30 mouse cellular contexts compared by ENCODE assay signal in genomic region chr9:116259569-116259968, GRCm38 (mm10).
DNase-seq lines count a peak whose midpoint lies in the region; ATAC-seq and TF ChIP-seq lines count a peak whose summit lies in the region.
"Had no signal": no experiment of that assay in that cellular context is flagged by ENCODE, and none has a peak within 500 bp of the region (broad histone marks: within the 10 kb centered on the region; RNA-seq: fewer than 3 reads in every experiment).

No protein-coding gene starts in this region.

- no peak overlapping the region for H3K4me3 ChIP-seq in intestine, embryonic 15.5 days (replicated peaks)
- no peak overlapping the region for H3K4me3 ChIP-seq in intestine, embryonic 16.5 days (ENCODE audit: low read length)
- H3K4me3 ChIP-seq in stomach, embryonic 16.5 days (replicated peaks; ENCODE audit: low read length) = no peak overlapping the region
- no peak overlapping the region for H3K4me3 ChIP-seq in forebrain, postnatal 0 days (ENCODE audit: low read depth, low read length)
- H3K4me3 ChIP-seq: embryonic facial prominence, embryonic 12.5 days; embryonic facial prominence, embryonic 15.5 days; forebrain, embryonic 12.5 days; forebrain, embryonic 15.5 days; heart, embryonic 12.5 days; heart, embryonic 15.5 days had no signal

- H3K27me3 ChIP-seq in intestine, embryonic 15.5 days (replicated peaks) = no peaks in the 10 kb centered on the region
- no peaks in the 10 kb centered on the region for H3K27me3 ChIP-seq in intestine, embryonic 16.5 days (replicated peaks; ENCODE audit: control insufficient read depth, insufficient read depth, low read length)
- H3K27me3 ChIP-seq in stomach, embryonic 16.5 days (ENCODE audit: control insufficient read depth, insufficient read depth, low read length) = no peaks in the 10 kb centered on the region
- no peaks in the 10 kb centered on the region for H3K27me3 ChIP-seq in forebrain, postnatal 0 days (ENCODE audit: insufficient read depth, low read length)
- H3K27me3 ChIP-seq: CH12.LX; embryonic facial prominence, embryonic 12.5 days; embryonic facial prominence, embryonic 15.5 days; forebrain, embryonic 12.5 days; forebrain, embryonic 15.5 days; heart, embryonic 12.5 days; heart, embryonic 15.5 days had no signal

- WGBS in intestine, embryonic 15.5 days = 32% methylated on average over 10 of the region's 10 CpGs
- 38% methylated on average over 10 of the region's 10 CpGs for WGBS in intestine, embryonic 16.5 days
- 35% methylated on average over 10 of the region's 10 CpGs for WGBS in stomach, embryonic 16.5 days
- WGBS in forebrain, postnatal 0 days = 68% methylated on average over 10 of the region's 10 CpGs

- TF ChIP-seq CTCF in forebrain, postnatal 0 days (IDR thresholded peaks at IDR 0.05; ENCODE audit: low read depth) = no peak

- peak; percentile 23 for DNase-seq in gonadal fat pad, adult 2 months (ENCODE audit: low read depth)
- DNase-seq in urinary bladder, adult 18-20 months (ENCODE audit: low spot score in 2 of 2) = no peak
- DNase-seq in thymus, postnatal 4 days = no peak
- DNase-seq in forebrain, postnatal 0 days = no peak
- DNase-seq: adrenal gland, adult 8-10 months; adrenal gland, postnatal 25 days; B cell, adult 2 months; cerebellum, adult 18-20 months; cerebellum, adult 9-10 months; cerebellum, postnatal 14 days; gastrocnemius, postnatal 10 days; gastrocnemius, postnatal 36 days; heart, adult 11 months; heart, postnatal 10 days; heart, postnatal 4 days had no signal

- 0 out of 2 replicates have a peak overlapping the region, but pooled peaks have one; percentile 60 for H3K27ac ChIP-seq in intestine, embryonic 15.5 days
- no peak overlapping the region for H3K27ac ChIP-seq in intestine, embryonic 16.5 days (ENCODE audit: low read length)
- peak overlapping the region; percentile 44 for H3K27ac ChIP-seq in stomach, embryonic 16.5 days (ENCODE audit: low read length)
- H3K27ac ChIP-seq in forebrain, postnatal 0 days (ENCODE audit: low read depth, low read length) = no peak overlapping the region
- H3K27ac ChIP-seq: embryonic facial prominence, embryonic 12.5 days; embryonic facial prominence, embryonic 15.5 days; forebrain, embryonic 12.5 days; forebrain, embryonic 15.5 days; heart, embryonic 15.5 days; hindbrain, embryonic 14.5 days; hindbrain, postnatal 0 days had no signal

- no peaks in the 10 kb centered on the region for H3K9me3 ChIP-seq in intestine, embryonic 15.5 days
- peaks cover 3% of the 10 kb centered on the region; the same call in 1 of the 2 replicates for H3K9me3 ChIP-seq in intestine, embryonic 16.5 days (ENCODE audit: control insufficient read depth, low read length)
- no peaks in the 10 kb centered on the region for H3K9me3 ChIP-seq in stomach, embryonic 16.5 days (replicated peaks; ENCODE audit: control insufficient read depth, low read length)
- H3K9me3 ChIP-seq in forebrain, postnatal 0 days (ENCODE audit: low read length) = 0 out of 2 replicates have a peak, but pooled peaks cover 5% of the 10 kb centered on the region
- H3K9me3 ChIP-seq: embryonic facial prominence, embryonic 12.5 days; embryonic facial prominence, embryonic 15.5 days; forebrain, embryonic 12.5 days; forebrain, embryonic 15.5 days; heart, embryonic 15.5 days had no signal

- no peaks in the 10 kb centered on the region for H3K36me3 ChIP-seq in intestine, embryonic 15.5 days
- no peaks in the 10 kb centered on the region for H3K36me3 ChIP-seq in intestine, embryonic 16.5 days (ENCODE audit: control insufficient read depth, insufficient read depth, low read length)
- H3K36me3 ChIP-seq in stomach, embryonic 16.5 days (ENCODE audit: control insufficient read depth, insufficient read depth, low read length) = no peaks in the 10 kb centered on the region
- no peaks in the 10 kb centered on the region for H3K36me3 ChIP-seq in forebrain, postnatal 0 days (ENCODE audit: insufficient read depth)
- H3K36me3 ChIP-seq: embryonic facial prominence, embryonic 12.5 days; embryonic facial prominence, embryonic 15.5 days; forebrain, embryonic 12.5 days; forebrain, embryonic 15.5 days; G1E; heart, embryonic 12.5 days; heart, embryonic 15.5 days had no signal

- H3K9ac ChIP-seq in intestine, embryonic 15.5 days = no peak overlapping the region
- H3K9ac ChIP-seq in intestine, embryonic 16.5 days (ENCODE audit: low read depth, low read length) = no peak overlapping the region
- H3K9ac ChIP-seq in stomach, embryonic 16.5 days (ENCODE audit: low read length) = no peak overlapping the region
- H3K9ac ChIP-seq in forebrain, postnatal 0 days = no peak overlapping the region
- H3K9ac ChIP-seq: embryonic facial prominence, embryonic 12.5 days; embryonic facial prominence, embryonic 15.5 days; forebrain, embryonic 12.5 days; forebrain, embryonic 15.5 days; heart, embryonic 12.5 days; heart, embryonic 15.5 days; hindbrain, embryonic 14.5 days had no signal

- peak; percentile 34 for ATAC-seq in intestine, embryonic 15.5 days
- no peak for ATAC-seq in intestine, embryonic 16.5 days
- ATAC-seq in stomach, embryonic 16.5 days (ENCODE audit: insufficient read depth, low FRiP score) = peak; percentile 54; the same call in 1 of the 2 replicates
- ATAC-seq in forebrain, postnatal 0 days = no peak
- ATAC-seq: activated CD4-positive, CD25-positive, alpha-beta regulatory T cell, adult 4 months; forebrain, embryonic 15.5 days; hindbrain, postnatal 0 days; inflammation-experienced regulatory T-cells, adult 6 months had no signal

- peaks cover 4% of the 10 kb centered on the region; the same call in 1 of the 2 replicates for H3K4me1 ChIP-seq in intestine, embryonic 15.5 days (replicated peaks)
- H3K4me1 ChIP-seq in intestine, embryonic 16.5 days (ENCODE audit: control insufficient read depth, insufficient read depth, low read length) = no peaks in the 10 kb centered on the region
- H3K4me1 ChIP-seq in stomach, embryonic 16.5 days (ENCODE audit: control insufficient read depth, insufficient read depth, low read length) = peaks cover 16% of the 10 kb centered on the region
- H3K4me1 ChIP-seq in forebrain, postnatal 0 days (ENCODE audit: insufficient read depth) = no peaks in the 10 kb centered on the region
- H3K4me1 ChIP-seq: embryonic facial prominence, embryonic 12.5 days; embryonic facial prominence, embryonic 15.5 days; forebrain, embryonic 12.5 days; forebrain, embryonic 15.5 days had no signal

- no peak overlapping the region for H3K4me2 ChIP-seq in intestine, embryonic 15.5 days (replicated peaks)
- H3K4me2 ChIP-seq in intestine, embryonic 16.5 days (ENCODE audit: low read depth, low read length) = no peak overlapping the region
- H3K4me2 ChIP-seq in stomach, embryonic 16.5 days (ENCODE audit: low read depth, low read length) = no peak overlapping the region
- H3K4me2 ChIP-seq in forebrain, postnatal 0 days (ENCODE audit: low read depth) = no peak overlapping the region
- H3K4me2 ChIP-seq: embryonic facial prominence, embryonic 12.5 days; embryonic facial prominence, embryonic 15.5 days; forebrain, embryonic 12.5 days; forebrain, embryonic 15.5 days; heart, embryonic 12.5 days; heart, embryonic 15.5 days; hindbrain, embryonic 14.5 days had no signal

Comparison
In these comparisons a context has a peak if more than half of its experiments do, and no peak if none do; other contexts are left out.
1. ATAC-seq: peak in intestine, embryonic 15.5 days (single experiment) and stomach, embryonic 16.5 days (single experiment); none in intestine, embryonic 16.5 days (single experiment) and forebrain, postnatal 0 days (single experiment).
2. H3K27ac ChIP-seq: peak in intestine, embryonic 15.5 days (single experiment) and stomach, embryonic 16.5 days (single experiment); none in intestine, embryonic 16.5 days (single experiment) and forebrain, postnatal 0 days (single experiment).